Mouse (Mus musculus) forebrain, embryonic 14.5 days (tissue): ENCODE measurements around the gene Fam180a. TPM values are rescaled to one million over a fixed set of nuclear protein-coding genes. Genes with fewer than 3 reads are reported as not detected.

Source experiments
- ATAC-seq: fragments of 200-750 bp; cut with Nextera tagmentation; 2 replicates; pipeline ENCODE4 v1.8.0; 2017; ENCODE audit warnings: mild to moderate bottlenecking, moderate library complexity
- DNase-seq: peaks from one replicate; pipeline ENCODE4 v3.0.0-alpha.2; 2015; ENCODE audit warnings: low spot score
- H3K27ac ChIP-seq: fragments of 300-500 bp; sonication (generic); 2 replicates; pipeline ENCODE4 v1.5.1; 2014; ENCODE audit warnings: low read depth, mild to moderate bottlenecking, control low read depth, low read length, moderate library complexity
- H3K27me3 ChIP-seq: fragments of 300-500 bp; sonication (generic); replicated peaks from 2 replicates; pipeline ENCODE4 v1.6.1; 2014; ENCODE audit warnings: low read length, control low read depth, mixed read lengths; ENCODE audit not compliant: control insufficient read depth, insufficient read depth
- H3K36me3 ChIP-seq: fragments of 300-500 bp; sonication (generic); 2 replicates; pipeline ENCODE4 v1.6.1; 2014; ENCODE audit warnings: low read length, control low read depth; ENCODE audit not compliant: control insufficient read depth, insufficient read depth
- H3K4me1 ChIP-seq: fragments of 300-500 bp; sonication (generic); 2 replicates; pipeline ENCODE4 v1.6.1; 2014; ENCODE audit warnings: antibody characterized with exemption, low read length, control low read depth; ENCODE audit not compliant: control insufficient read depth, insufficient read depth
- H3K4me2 ChIP-seq: fragments of 300-500 bp; sonication (generic); 2 replicates; pipeline ENCODE4 v1.6.1; 2014; ENCODE audit warnings: mild to moderate bottlenecking, control low read depth, low read length
- H3K4me3 ChIP-seq: fragments of 300-500 bp; sonication (generic); 2 replicates; pipeline ENCODE4 v1.5.1; 2014; ENCODE audit warnings: low read depth, low read length, control low read depth
- H3K9ac ChIP-seq: fragments of 300-500 bp; sonication (generic); 2 replicates; pipeline ENCODE4 v1.6.1; 2014; ENCODE audit warnings: mild to moderate bottlenecking, low read length, control low read depth, moderate library complexity
- H3K9me3 ChIP-seq: fragments of 300-500 bp; sonication (generic); replicated peaks from 2 replicates; pipeline ENCODE4 v1.6.1; 2016; ENCODE audit warnings: low read length, control low read depth, mixed read lengths; ENCODE audit not compliant: control insufficient read depth
- whole genome bisulfite sequencing: fragments of 180-500 bp; shearing (Covaris S2); extraction: QIAGEN DNeasy Blood & Tissue Kit; methylation state at CpG from one replicate; pipeline ENCODE4 v1.1.7; 2014; 5-methylcytosine and 5-hydroxymethylcytosine counted together
- polyA plus RNA-seq: library from polyadenylated mRNA; unstranded; fragments of >200 nt; fragmentation: Nextera tagmentation; extraction: Ambion mirVana; gene quantifications from 2 replicates; pipeline ENCODE4 v1.2.1, GENCODE M21; 2014

Fam180a gene
- polyA plus RNA-seq, 1 experiment from 2014 or later: 0.66 TPM

DNA sequence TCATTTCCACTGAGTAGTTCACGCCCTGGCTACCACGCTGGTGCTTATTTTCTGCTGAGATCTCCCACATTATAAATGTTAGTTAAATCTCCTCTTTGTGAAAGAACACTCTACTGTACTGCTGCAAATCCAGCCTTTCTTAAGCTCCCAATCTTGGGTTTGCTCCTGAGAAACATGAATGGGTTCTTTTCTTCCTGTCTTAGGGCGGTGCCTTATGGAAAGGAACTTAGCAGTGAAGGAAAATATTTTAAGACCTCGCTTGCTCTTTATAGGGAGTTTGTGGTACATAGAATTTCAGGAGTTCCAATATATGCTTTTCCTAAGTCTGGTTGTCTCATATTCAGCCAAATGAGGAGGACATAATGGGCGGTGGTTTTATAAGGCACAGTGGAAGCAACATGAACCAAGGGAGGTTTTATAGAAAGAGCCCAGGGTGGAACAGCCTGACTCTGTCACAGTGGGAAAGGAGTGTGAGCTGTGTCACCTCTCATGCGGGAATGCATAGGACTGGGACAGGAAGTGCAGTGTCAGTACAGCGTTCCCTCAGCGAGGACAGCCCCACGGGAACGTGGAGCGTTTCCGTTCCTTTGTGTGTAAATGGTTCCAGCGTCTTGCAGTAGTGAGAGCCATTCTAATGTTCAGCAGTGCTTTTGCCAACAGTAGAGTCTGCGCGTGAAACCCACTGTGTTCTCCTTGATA, 60.2 kb downstream of the Fam180a start:
- no peaks in the 10 kb centered on the region for H3K4me1 ChIP-seq
- no peak for ATAC-seq

More for the DNA sequence above, 60.2 kb downstream of the Fam180a start:
- H3K27me3 ChIP-seq: no peaks in the 10 kb centered on the region
- DNase-seq: no peak
- H3K36me3 ChIP-seq: peaks cover 17% of the 10 kb centered on the region
- 90% methylated on average over 15 of the region's 15 CpGs for WGBS
- H3K9ac ChIP-seq: no peak overlapping the region
- H3K27ac ChIP-seq: no peak overlapping the region
- H3K4me2 ChIP-seq: no peak overlapping the region
- H3K9me3 ChIP-seq: no peaks in the 10 kb centered on the region
- H3K4me3 ChIP-seq: no peak overlapping the region

Other genes starting within 250 kb of the Fam180a start
- 33.3 and 35.2 TPM in 2 replicates for gene Cnot4, start 192.4 kb downstream of the Fam180a start, polyA plus RNA-seq
- gene Nup205, start 148.7 kb downstream of the Fam180a start, polyA plus RNA-seq: 32.2 and 32.8 TPM in 2 replicates
- gene Slc13a4, start 18.0 kb downstream of the Fam180a start, polyA plus RNA-seq: 2.7 and 4.6 TPM in 2 replicates
- 105 and 147 TPM in 2 replicates for gene Mtpn, start 213.7 kb upstream of the Fam180a start, polyA plus RNA-seq